Mouse (Mus musculus) cortical plate, adult 2 months (tissue): Measurements from ENCODE around the gene D16Ertd472e.

Experiments
- CTCF ChIP-seq: fragments of 200-500 bp; IDR thresholded peaks from 2 replicates; pipeline ENCODE4 v1.5.1; 2011; ENCODE audit warnings: mild to moderate bottlenecking, control low read depth, low read length; ENCODE audit not compliant: insufficient read depth; ENCODE audit errors: extremely low read depth
- POLR2A ChIP-seq: fragments of 200-500 bp; IDR thresholded peaks from 2 replicates; pipeline ENCODE4 v1.6.1; 2011; ENCODE audit warnings: mild to moderate bottlenecking, low read length, control low read depth; ENCODE audit not compliant: insufficient read depth; ENCODE audit errors: extremely low read depth

- TF ChIP-seq POLR2A (no peak), CTCF (no peak)
These were observed 15.9 kb downstream of the D16Ertd472e start for GRCm38 (mm10) chr16:78560627-78561026.
